Mouse (Mus musculus) midbrain, embryonic 14.5 days (tissue): ENCODE results near the gene Efcab9. TPM values are rescaled to one million over a fixed set of nuclear protein-coding genes. Genes with fewer than 3 reads are reported as not detected.

Experiments used
- ATAC-seq: fragments of 200-750 bp; cut with Nextera tagmentation; 2 replicates; pipeline ENCODE4 v1.8.0; 2017; ENCODE audit warnings: moderate number of reproducible peaks, moderate library complexity; ENCODE audit not compliant: low FRiP score, low TSS enrichment
- DNase-seq: peaks from one replicate; pipeline ENCODE4 v3.0.0-alpha.2; 2015
- H3K27ac ChIP-seq: fragments of 300-500 bp; sonication (generic); replicated peaks from 2 replicates; pipeline ENCODE4 v1.5.1; 2014; ENCODE audit warnings: mild to moderate bottlenecking, low read depth, low read length, moderate library complexity
- H3K27me3 ChIP-seq: fragments of 300-500 bp; sonication (generic); 2 replicates; pipeline ENCODE4 v1.6.1; 2014; ENCODE audit warnings: low read length, control low read depth, mixed read lengths; ENCODE audit not compliant: control insufficient read depth, insufficient read depth
- H3K36me3 ChIP-seq: fragments of 300-500 bp; sonication (generic); 2 replicates; pipeline ENCODE4 v1.6.1; 2014; ENCODE audit warnings: low read length, control low read depth; ENCODE audit not compliant: control insufficient read depth, insufficient read depth
- H3K4me1 ChIP-seq: fragments of 300-500 bp; sonication (generic); 2 replicates; pipeline ENCODE4 v1.6.1; 2014; ENCODE audit warnings: mild to moderate bottlenecking, antibody characterized with exemption, low read length, control low read depth; ENCODE audit not compliant: control insufficient read depth, insufficient read depth
- H3K4me2 ChIP-seq: fragments of 300-500 bp; sonication (generic); 2 replicates; pipeline ENCODE4 v1.6.1; 2014; ENCODE audit warnings: mild to moderate bottlenecking, low read length, moderate library complexity
- H3K4me3 ChIP-seq: fragments of 300-500 bp; sonication (generic); replicated peaks from 2 replicates; pipeline ENCODE4 v1.5.1; 2014; ENCODE audit warnings: low read depth, low read length
- H3K9ac ChIP-seq: fragments of 300-500 bp; sonication (generic); replicated peaks from 2 replicates; pipeline ENCODE4 v1.6.1; 2014; ENCODE audit warnings: mild to moderate bottlenecking, low read length, moderate library complexity
- H3K9me3 ChIP-seq: fragments of 300-500 bp; sonication (generic); 2 replicates; pipeline ENCODE4 v1.6.1; 2016; ENCODE audit warnings: low read length, control low read depth, mixed read lengths; ENCODE audit not compliant: control insufficient read depth
- WGBS: fragments of 180-500 bp; shearing (Covaris S2); extraction: QIAGEN DNeasy Blood & Tissue Kit; methylation state at CpG from one replicate; pipeline ENCODE4 v1.1.7; 2014; 5-methylcytosine and 5-hydroxymethylcytosine counted together
- polyA plus RNA-seq: library from polyadenylated mRNA; unstranded; fragments of >200 nt; fragmentation: Nextera tagmentation; extraction: Ambion mirVana; gene quantifications from 2 replicates; pipeline ENCODE4 v1.2.1, GENCODE M21; 2014

The Efcab9 gene
- polyA plus RNA-seq, 1 experiment from 2014 or later, result not detected

- 47% methylated on average over 12 of the region's 12 CpGs for WGBS
- 0 out of 2 replicates have a peak overlapping the region, but pooled peaks have one; percentile 32 for H3K27ac ChIP-seq
- H3K4me1 ChIP-seq, result 0 out of 2 replicates have a peak, but pooled peaks cover 6% of the 10 kb centered on the region
- H3K27me3 ChIP-seq, result no peaks in the 10 kb centered on the region
- no peak overlapping the region for H3K4me2 ChIP-seq
- no peaks in the 10 kb centered on the region for H3K36me3 ChIP-seq
- DNase-seq (peak; percentile 44), ATAC-seq (no peak)
- H3K9me3 ChIP-seq, result no peaks in the 10 kb centered on the region
- no peak overlapping the region for H3K9ac ChIP-seq
- no peak overlapping the region for H3K4me3 ChIP-seq
These were observed 13.7 kb upstream of the Efcab9 start for GRCm38 (mm10) chr11:32545605-32546004.

- no peaks in the 10 kb centered on the region for H3K9me3 ChIP-seq
- 89% methylated on average over 5 of the region's 5 CpGs for whole genome bisulfite sequencing
These were observed 12.6 kb upstream of the Efcab9 start for GRCm38 (mm10) chr11:32544497-32544896.

GRCm38 (mm10) chr11:32544041-32544440 lies 12.2 kb upstream of the Efcab9 start:
- DNase-seq (no peak), ATAC-seq (no peak)
- Histone ChIP-seq H3K4me1 (no peaks in the 10 kb centered on the region), H3K36me3 (no peaks in the 10 kb centered on the region), H3K4me3 (no peak overlapping the region), H3K9me3 (no peaks in the 10 kb centered on the region), H3K9ac (no peak overlapping the region), H3K27me3 (no peaks in the 10 kb centered on the region), H3K4me2 (no peak overlapping the region), H3K27ac (no peak overlapping the region)
- 89% methylated on average over 6 of the region's 6 CpGs for WGBS

More at GRCm38 (mm10) chr11:32544497-32544896, 12.6 kb upstream of the Efcab9 start:
- H3K4me2 ChIP-seq, result no peak overlapping the region
- H3K4me3 ChIP-seq, result no peak overlapping the region
- H3K4me1 ChIP-seq, result 0 out of 2 replicates have a peak, but pooled peaks cover 4% of the 10 kb centered on the region
- H3K27ac ChIP-seq, result no peak overlapping the region
- DNase-seq (no peak), ATAC-seq (no peak)
- no peaks in the 10 kb centered on the region for H3K36me3 ChIP-seq
- no peaks in the 10 kb centered on the region for H3K27me3 ChIP-seq
- no peak overlapping the region for H3K9ac ChIP-seq

GRCm38 (mm10) chr11:32542687-32543411 lies 11.0 kb upstream of the Efcab9 start:
- WGBS, result 38% methylated on average over 3 of the region's 3 CpGs
- Histone ChIP-seq H3K36me3 (no peaks in the 10 kb centered on the region), H3K27me3 (no peaks in the 10 kb centered on the region), H3K9ac (no peak overlapping the region), H3K4me3 (no peak overlapping the region), H3K4me1 (peaks cover 4% of the 10 kb centered on the region; the same call in 1 of the 2 replicates), H3K27ac (no peak overlapping the region), H3K9me3 (no peaks in the 10 kb centered on the region), H3K4me2 (no peak overlapping the region)
- DNase-seq (no peak), ATAC-seq (no peak)

DNA sequence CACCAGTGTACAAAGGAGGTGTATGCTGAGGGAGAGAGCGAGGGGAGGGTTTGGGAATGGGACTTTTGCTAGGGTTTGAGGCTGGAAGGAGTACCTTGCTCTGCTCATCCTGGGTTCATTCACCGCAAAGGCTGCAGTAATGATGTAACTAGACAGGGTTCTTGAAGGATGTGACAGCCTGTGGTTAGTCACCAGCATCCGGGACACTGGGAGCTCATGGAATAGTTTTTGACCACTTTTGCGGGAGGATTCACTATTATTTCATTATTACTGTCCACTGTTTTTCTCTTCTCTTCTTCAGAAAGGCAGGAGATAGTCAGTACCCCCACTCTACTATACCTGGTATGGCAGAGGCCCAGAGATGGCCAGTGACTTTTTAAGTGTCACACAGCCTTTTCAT lies 10.3 kb upstream of the Efcab9 start:
- Histone ChIP-seq H3K36me3 (no peaks in the 10 kb centered on the region), H3K27ac (no peak overlapping the region), H3K4me3 (no peak overlapping the region), H3K9me3 (no peaks in the 10 kb centered on the region), H3K9ac (no peak overlapping the region), H3K4me2 (no peak overlapping the region), H3K4me1 (peaks cover 4% of the 10 kb centered on the region; the same call in 1 of the 2 replicates), H3K27me3 (no peaks in the 10 kb centered on the region)
- DNase-seq, result no peak
- 95% methylated on average over 4 of the region's 4 CpGs for WGBS
- ATAC-seq, result no peak

- no peak overlapping the region for H3K9ac ChIP-seq
- H3K4me2 ChIP-seq, result no peak overlapping the region
- H3K4me1 ChIP-seq, result peaks cover 4% of the 10 kb centered on the region; the same call in 1 of the 2 replicates
- no peak overlapping the region for H3K27ac ChIP-seq
- H3K36me3 ChIP-seq, result no peaks in the 10 kb centered on the region
- ATAC-seq (no peak), DNase-seq (no peak)
- H3K4me3 ChIP-seq, result no peak overlapping the region
- 87% methylated on average over 6 of the region's 6 CpGs for WGBS
- no peaks in the 10 kb centered on the region for H3K9me3 ChIP-seq
- no peaks in the 10 kb centered on the region for H3K27me3 ChIP-seq
These were observed 8.6 kb upstream of the Efcab9 start for GRCm38 (mm10) chr11:32540463-32540862.

DNA sequence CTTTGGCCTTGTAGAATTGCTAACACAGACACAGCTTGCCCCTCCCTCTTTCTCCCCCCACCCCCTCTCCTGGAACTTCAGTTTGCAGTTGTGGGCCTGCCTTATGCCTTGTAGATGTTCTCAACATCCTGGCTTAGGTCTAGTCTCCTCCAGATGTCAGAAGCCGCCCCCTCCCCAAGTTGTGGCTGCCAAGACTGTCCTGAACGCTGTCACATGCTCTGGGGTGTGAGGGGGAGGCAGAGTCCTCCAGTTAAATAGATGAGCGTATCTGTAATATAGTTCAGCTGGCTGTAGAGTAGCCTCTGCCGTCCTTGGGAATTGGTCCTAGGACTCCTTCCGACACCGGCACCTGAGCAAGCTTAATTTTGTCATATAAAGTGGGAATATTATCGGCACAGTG lies 7.8 kb upstream of the Efcab9 start:
- Histone ChIP-seq H3K27me3 (no peaks in the 10 kb centered on the region), H3K4me3 (no peak overlapping the region), H3K4me2 (no peak overlapping the region), H3K9ac (no peak overlapping the region), H3K4me1 (peaks cover 4% of the 10 kb centered on the region; the same call in 1 of the 2 replicates), H3K27ac (no peak overlapping the region), H3K9me3 (no peaks in the 10 kb centered on the region), H3K36me3 (no peaks in the 10 kb centered on the region)
- DNase-seq (no peak), ATAC-seq (no peak)
- WGBS, result 90% methylated on average over 7 of the region's 7 CpGs

DNA sequence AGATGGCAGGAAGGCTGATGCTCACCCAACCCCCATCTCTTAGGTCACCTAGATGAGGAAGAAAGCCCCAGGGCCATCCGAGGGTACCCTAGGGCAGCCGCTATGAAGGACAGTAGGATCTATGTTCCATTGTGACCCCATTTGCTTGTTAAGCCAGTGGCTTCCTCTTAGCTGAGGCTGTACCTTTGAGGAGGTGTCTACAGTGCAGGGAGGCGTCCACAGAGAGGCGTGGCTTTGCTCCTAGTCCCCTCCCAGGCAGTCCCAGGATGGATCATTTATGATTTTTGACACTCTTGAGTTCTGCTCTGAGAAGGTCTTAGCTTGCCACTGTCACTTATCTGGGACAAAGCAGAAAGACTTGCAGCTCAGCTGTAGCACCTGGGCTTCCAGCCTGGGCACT lies 7.0 kb upstream of the Efcab9 start:
- Histone ChIP-seq H3K9me3 (no peaks in the 10 kb centered on the region), H3K4me1 (peaks cover 10% of the 10 kb centered on the region; the same call in 1 of the 2 replicates), H3K4me3 (no peak overlapping the region), H3K4me2 (no peak overlapping the region), H3K36me3 (no peaks in the 10 kb centered on the region), H3K9ac (no peak overlapping the region), H3K27me3 (0 out of 2 replicates have a peak, but pooled peaks cover 6% of the 10 kb centered on the region), H3K27ac (no peak overlapping the region)
- DNase-seq, result no peak
- 90% methylated on average over 4 of the region's 4 CpGs for WGBS
- no peak for ATAC-seq

DNA sequence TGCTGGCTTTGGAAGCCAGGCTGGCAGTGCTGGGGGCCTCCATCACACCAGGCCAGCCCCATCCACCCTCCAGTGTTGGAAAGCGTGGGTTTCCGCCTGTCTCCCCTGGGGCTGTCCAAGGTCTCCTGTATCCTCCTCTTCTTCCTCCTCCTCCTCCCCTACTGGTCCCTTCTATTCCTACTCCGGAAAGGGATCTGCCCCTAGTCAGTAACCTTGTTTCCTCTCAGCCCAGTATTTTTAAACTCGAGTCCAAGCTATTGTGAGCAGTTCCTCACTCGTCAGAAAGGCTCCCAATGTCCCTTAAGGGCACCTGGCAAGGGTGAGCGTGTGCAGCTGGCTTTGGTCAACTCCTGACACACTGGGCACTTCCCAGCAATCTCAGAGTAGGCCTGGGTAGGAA lies 6.6 kb upstream of the Efcab9 start:
- Histone ChIP-seq H3K4me1 (peaks cover 14% of the 10 kb centered on the region; the same call in 1 of the 2 replicates), H3K4me3 (no peak overlapping the region), H3K4me2 (no peak overlapping the region), H3K9ac (no peak overlapping the region), H3K27ac (no peak overlapping the region), H3K36me3 (no peaks in the 10 kb centered on the region), H3K27me3 (0 out of 2 replicates have a peak, but pooled peaks cover 6% of the 10 kb centered on the region), H3K9me3 (no peaks in the 10 kb centered on the region)
- WGBS, result 71% methylated on average over 6 of the region's 6 CpGs
- ATAC-seq, result no peak
- no peak for DNase-seq
